Mouse (Mus musculus) kidney, embryonic 16.5 days (tissue): ENCODE data around the gene 3100002H09Rik. TPM values are rescaled to one million over a fixed set of nuclear protein-coding genes. Genes with fewer than 3 reads are reported as not detected.

Experiments
- ATAC-seq: fragments of 200-750 bp; cut with Nextera tagmentation; 2 replicates; pipeline ENCODE4 v1.8.0; 2017; ENCODE audit warnings: moderate TSS enrichment; ENCODE audit not compliant: low FRiP score, low TSS enrichment
- H3K27ac ChIP-seq: fragments of 300-500 bp; sonication (generic); 2 replicates; pipeline ENCODE4 v1.5.1; 2014; ENCODE audit warnings: low read length
- H3K27me3 ChIP-seq: fragments of 300-500 bp; sonication (generic); 2 replicates; pipeline ENCODE4 v1.6.1; 2014; ENCODE audit warnings: low read length, control low read depth, mixed read lengths; ENCODE audit not compliant: insufficient read depth
- H3K36me3 ChIP-seq: fragments of 300-500 bp; sonication (generic); 2 replicates; pipeline ENCODE4 v1.6.1; 2014; ENCODE audit warnings: low read length, control low read depth, mixed read lengths; ENCODE audit not compliant: insufficient read depth
- H3K4me1 ChIP-seq: fragments of 300-500 bp; sonication (generic); 2 replicates; pipeline ENCODE4 v1.6.1; 2014; ENCODE audit warnings: low read length, control low read depth, mixed read lengths; ENCODE audit not compliant: insufficient read depth
- H3K4me2 ChIP-seq: fragments of 300-500 bp; sonication (generic); replicated peaks from 2 replicates; pipeline ENCODE4 v1.6.1; 2014; ENCODE audit warnings: low read depth, low read length
- H3K4me3 ChIP-seq: fragments of 300-500 bp; sonication (generic); 2 replicates; pipeline ENCODE4 v1.5.1; 2014; ENCODE audit warnings: mild to moderate bottlenecking, low read length
- H3K9ac ChIP-seq: fragments of 300-500 bp; sonication (generic); replicated peaks from 2 replicates; pipeline ENCODE4 v1.6.1; 2014; ENCODE audit warnings: low read length
- H3K9me3 ChIP-seq: fragments of 300-500 bp; sonication (generic); 2 replicates; pipeline ENCODE4 v1.6.1; 2016; ENCODE audit warnings: low read length, control low read depth
- WGBS: fragments of 180-500 bp; shearing (Covaris S2); extraction: QIAGEN DNeasy Blood & Tissue Kit; methylation state at CpG from one replicate; pipeline ENCODE4 v1.1.7; 2014; 5-methylcytosine and 5-hydroxymethylcytosine counted together
- polyA plus RNA-seq: library from polyadenylated mRNA; unstranded; fragments of >200 nt; fragmentation: Nextera tagmentation; extraction: Ambion mirVana; gene quantifications from 2 replicates; pipeline ENCODE4 v1.2.1, GENCODE M21; 2015

3100002H09Rik gene
- 0.19 TPM in 1 of 2 replicates, not detected in the other for polyA plus RNA-seq

DNA sequence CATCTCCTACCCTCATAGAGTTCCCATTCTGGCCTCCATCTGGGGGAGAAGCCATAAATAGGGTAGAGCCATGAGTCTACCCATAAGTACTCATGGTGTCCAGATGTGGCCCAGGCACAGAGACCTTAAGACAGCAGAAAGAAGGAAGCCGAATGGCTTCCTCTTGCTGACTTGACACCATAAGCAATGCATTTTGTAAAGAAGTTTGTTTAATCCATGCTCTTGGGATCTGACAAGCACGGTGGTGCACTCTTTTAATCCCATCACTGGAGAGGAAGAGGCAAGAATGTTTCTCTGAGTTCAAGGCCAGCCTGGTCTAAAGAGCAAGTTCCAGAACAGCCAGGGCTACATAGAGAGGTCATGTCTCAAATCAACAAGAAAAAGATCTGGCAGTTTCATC lies at the start of gene 3100002H09Rik:
Gene 3100002H09Rik (minus strand): TSS at position 101 of the 400 bp plus-strand sequence.
- no peak within 1 kb of the TSS for H3K9ac ChIP-seq
- 0 out of 2 replicates have a peak, but pooled peaks cover 4% of the 10 kb centered on the region for H3K4me1 ChIP-seq
- no peaks in the 10 kb centered on the region for H3K36me3 ChIP-seq
- ATAC-seq, result no peak
- H3K9me3 ChIP-seq, result no peaks in the 10 kb centered on the region
- no peak within 1 kb of the TSS for H3K4me3 ChIP-seq
- no peak within 1 kb of the TSS for H3K27ac ChIP-seq
- H3K4me2 ChIP-seq, result no peak within 1 kb of the TSS
- H3K27me3 ChIP-seq, result peaks cover 16% of the 10 kb centered on the region; the same call in 1 of the 2 replicates
- 83% methylated on average over 2 of the region's 2 CpGs for WGBS

- Histone ChIP-seq H3K27ac (no peak overlapping the region), H3K4me3 (peak overlapping the region; percentile 67), H3K27me3 (peaks cover 94% of the 10 kb centered on the region), H3K9me3 (no peaks in the 10 kb centered on the region), H3K9ac (no peak overlapping the region; the same call in 1 of the 2 replicates), H3K36me3 (no peaks in the 10 kb centered on the region), H3K4me1 (peaks cover 27% of the 10 kb centered on the region), H3K4me2 (peak overlapping the region; percentile 97)
- 1% methylated on average over 67 of the region's 68 CpGs for WGBS
- ATAC-seq, result no peak
These were observed 48.9 kb upstream of the 3100002H09Rik start for GRCm38 (mm10) chr4:124659251-124660217.

DNA sequence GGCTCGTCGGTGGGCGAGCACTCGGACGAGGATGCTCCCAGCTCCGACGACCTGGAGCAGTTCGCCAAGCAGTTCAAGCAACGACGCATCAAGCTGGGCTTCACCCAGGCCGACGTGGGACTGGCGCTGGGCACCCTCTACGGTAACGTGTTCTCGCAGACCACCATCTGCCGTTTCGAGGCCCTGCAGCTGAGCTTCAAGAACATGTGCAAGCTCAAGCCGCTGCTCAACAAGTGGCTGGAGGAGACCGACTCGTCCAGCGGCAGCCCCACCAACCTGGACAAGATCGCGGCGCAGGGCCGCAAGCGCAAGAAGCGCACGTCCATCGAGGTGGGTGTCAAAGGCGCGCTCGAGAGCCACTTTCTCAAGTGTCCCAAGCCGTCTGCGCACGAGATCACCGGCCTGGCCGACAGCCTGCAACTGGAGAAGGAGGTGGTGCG lies 47.8 kb upstream of the 3100002H09Rik start:
- Histone ChIP-seq H3K27ac (no peak overlapping the region), H3K4me3 (peak overlapping the region; percentile 67), H3K4me1 (peaks cover 27% of the 10 kb centered on the region), H3K27me3 (peaks cover 95% of the 10 kb centered on the region), H3K36me3 (no peaks in the 10 kb centered on the region), H3K4me2 (peak overlapping the region; percentile 97), H3K9ac (no peak overlapping the region), H3K9me3 (no peaks in the 10 kb centered on the region)
- no peak for ATAC-seq
- WGBS, result under 1% methylated on average over 39 of the region's 39 CpGs

DNA sequence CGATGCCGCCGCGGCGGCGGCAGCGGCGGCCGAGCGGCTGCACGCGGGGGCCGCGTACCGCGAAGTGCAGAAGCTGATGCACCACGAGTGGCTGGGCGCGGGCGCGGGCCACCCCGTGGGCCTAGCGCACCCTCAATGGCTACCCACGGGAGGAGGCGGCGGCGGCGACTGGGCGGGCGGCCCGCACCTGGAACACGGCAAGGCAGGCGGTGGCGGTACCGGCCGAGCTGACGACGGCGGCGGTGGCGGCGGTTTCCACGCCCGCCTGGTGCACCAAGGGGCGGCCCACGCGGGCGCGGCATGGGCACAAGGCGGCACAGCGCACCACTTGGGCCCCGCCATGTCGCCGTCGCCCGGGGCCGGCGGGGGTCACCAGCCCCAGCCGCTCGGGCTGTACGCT lies 47.2 kb upstream of the 3100002H09Rik start:
- Histone ChIP-seq H3K4me2 (peak overlapping the region; percentile 97), H3K4me3 (peak overlapping the region; percentile 67), H3K36me3 (no peaks in the 10 kb centered on the region), H3K27me3 (peaks cover 92% of the 10 kb centered on the region), H3K9ac (peak overlapping the region; percentile 41; the same call in 1 of the 2 replicates), H3K9me3 (no peaks in the 10 kb centered on the region), H3K27ac (no peak overlapping the region), H3K4me1 (peaks cover 33% of the 10 kb centered on the region)
- under 1% methylated on average over 55 of the region's 61 CpGs for WGBS
- peak; percentile 3; the same call in 1 of the 2 replicates for ATAC-seq

DNA sequence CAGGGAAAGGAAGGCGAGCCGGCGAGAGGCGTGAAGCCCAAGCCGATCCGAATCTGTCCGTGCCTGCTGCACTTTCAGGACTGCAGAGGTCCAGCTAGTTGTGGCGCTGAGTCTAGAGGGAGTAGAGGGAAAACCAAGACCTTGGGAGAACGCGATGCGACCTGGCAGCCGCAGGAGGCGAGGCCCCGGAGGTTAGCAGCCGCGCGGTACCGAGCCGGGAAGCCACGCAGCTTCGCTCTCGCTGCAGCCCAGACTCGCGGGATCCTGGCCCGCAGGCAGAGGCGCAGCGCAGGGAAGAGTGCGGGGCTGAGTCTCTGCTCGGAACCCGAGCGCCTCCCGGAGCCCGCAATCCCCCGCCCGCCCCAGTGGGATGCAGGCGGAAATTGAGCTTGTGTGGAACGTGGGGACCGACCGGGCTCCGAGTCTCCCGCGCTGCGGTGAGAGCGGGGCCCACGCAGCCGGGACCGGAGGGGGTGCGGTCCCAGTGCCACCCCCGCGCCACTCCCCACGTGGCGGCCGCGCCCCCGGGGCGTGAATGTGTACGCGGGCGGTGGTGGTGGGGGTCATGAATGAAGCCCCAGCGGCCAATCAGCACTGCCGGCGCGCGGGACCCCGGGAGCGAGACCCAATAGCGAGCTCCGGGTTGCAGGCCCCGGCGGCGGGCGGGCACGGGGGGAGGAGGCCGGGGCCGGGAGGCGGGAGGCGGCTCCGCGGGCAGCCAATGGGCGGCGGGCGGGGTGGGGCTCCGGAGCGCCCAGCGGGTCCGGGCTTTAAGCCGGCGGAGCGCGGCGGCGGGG lies 46.4 kb upstream of the 3100002H09Rik start:
- WGBS, result 0% methylated on average over 62 of the region's 92 CpGs
- ATAC-seq, result peak; percentile 88
- peak overlapping the region; percentile 97 for H3K4me2 ChIP-seq
- H3K27ac ChIP-seq, result no peak overlapping the region
- H3K9me3 ChIP-seq, result no peaks in the 10 kb centered on the region
- H3K36me3 ChIP-seq, result no peaks in the 10 kb centered on the region
- peak overlapping the region; percentile 57 for H3K9ac ChIP-seq
- peaks cover 86% of the 10 kb centered on the region for H3K27me3 ChIP-seq
- H3K4me3 ChIP-seq, result peak overlapping the region; percentile 67
- H3K4me1 ChIP-seq, result peaks cover 41% of the 10 kb centered on the region

GRCm38 (mm10) chr4:124656518-124656853 lies 45.9 kb upstream of the 3100002H09Rik start, which contains the start of gene Pou3f1:
Gene Pou3f1, plus strand, starts transcription at chr4:124656807.
- peak within 1 kb of the TSS; percentile 67 for H3K4me3 ChIP-seq
- no peaks in the 10 kb centered on the region for H3K9me3 ChIP-seq
- no peak for ATAC-seq
- peak within 1 kb of the TSS; percentile 97 for H3K4me2 ChIP-seq
- peaks cover 86% of the 10 kb centered on the region for H3K27me3 ChIP-seq
- no peak within 1 kb of the TSS for H3K27ac ChIP-seq
- no peaks in the 10 kb centered on the region for H3K36me3 ChIP-seq
- H3K9ac ChIP-seq, result peak within 1 kb of the TSS; percentile 57
- 2% methylated on average over 15 of the region's 15 CpGs for WGBS
- peaks cover 43% of the 10 kb centered on the region for H3K4me1 ChIP-seq

GRCm38 (mm10) chr4:124652886-124653285 lies 42.3 kb upstream of the 3100002H09Rik start:
- WGBS, result 4% methylated on average over 9 of the region's 9 CpGs
- no peak overlapping the region for H3K9ac ChIP-seq
- no peak overlapping the region for H3K4me3 ChIP-seq
- no peak overlapping the region for H3K27ac ChIP-seq
- peak; percentile 75 for ATAC-seq
- no peaks in the 10 kb centered on the region for H3K9me3 ChIP-seq
- H3K4me2 ChIP-seq, result no peak overlapping the region
- H3K36me3 ChIP-seq, result no peaks in the 10 kb centered on the region
- H3K4me1 ChIP-seq, result peaks cover 28% of the 10 kb centered on the region
- H3K27me3 ChIP-seq, result peaks cover 88% of the 10 kb centered on the region

DNA sequence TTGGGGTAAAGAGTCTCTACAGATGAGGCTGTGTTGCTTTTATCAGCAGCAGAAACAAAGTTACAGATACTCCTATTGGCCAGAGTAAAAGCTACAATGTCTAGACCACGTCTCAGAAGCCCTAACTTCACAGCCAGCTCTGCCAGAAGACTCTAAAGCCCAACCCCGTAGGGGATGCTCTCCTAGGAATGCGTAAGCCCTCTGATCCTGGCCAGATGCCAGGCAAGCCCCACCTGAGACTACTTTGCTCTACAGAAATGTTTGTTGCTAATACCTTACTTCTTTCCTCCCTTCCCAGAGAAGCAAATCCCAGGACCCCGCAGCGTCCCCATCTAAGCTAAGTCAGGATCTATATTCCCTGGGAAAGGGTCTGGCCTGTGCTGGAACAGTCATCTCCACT lies 37.3 kb upstream of the 3100002H09Rik start:
- H3K9me3 ChIP-seq, result no peaks in the 10 kb centered on the region
- no peak overlapping the region for H3K4me2 ChIP-seq
- peaks cover 62% of the 10 kb centered on the region for H3K27me3 ChIP-seq
- 41% methylated on average over 5 of the region's 5 CpGs for WGBS
- no peak overlapping the region for H3K4me3 ChIP-seq
- no peaks in the 10 kb centered on the region for H3K36me3 ChIP-seq
- no peak for ATAC-seq
- H3K9ac ChIP-seq, result no peak overlapping the region
- H3K27ac ChIP-seq, result no peak overlapping the region
- peaks cover 20% of the 10 kb centered on the region for H3K4me1 ChIP-seq

- Histone ChIP-seq H3K36me3 (no peaks in the 10 kb centered on the region), H3K4me2 (peak overlapping the region; percentile 36), H3K4me1 (peaks cover 9% of the 10 kb centered on the region), H3K9me3 (no peaks in the 10 kb centered on the region), H3K4me3 (peak overlapping the region; percentile 8), H3K27ac (no peak overlapping the region), H3K27me3 (peaks cover 55% of the 10 kb centered on the region), H3K9ac (no peak overlapping the region)
- ATAC-seq, result 0 out of 2 replicates have a peak, but pooled peaks have one; percentile 49
- WGBS, result 11% methylated on average over 8 of the region's 8 CpGs
These were observed 36.0 kb upstream of the 3100002H09Rik start for GRCm38 (mm10) chr4:124646591-124646990.
